Mouse (Mus musculus) thymus, postnatal 10 days (tissue): ENCODE data around the gene Ninl.

ENCODE experiments used
- DNase-seq, 2 experiments: peaks; one replicate each; pipeline ENCODE4 v3.0.0; 2021; ENCODE audit warnings: low spot score in 2 of 2

Gene Ninl

GRCm38 (mm10) chr2:150904936-150905450 lies 134.2 kb downstream of the Ninl start, which contains the start of gene Gins1:
Gene Gins1, plus strand, starts transcription at chr2:150905400.
- no peak for DNase-seq

- DNase-seq: peak; percentile 93 to 96
Measured at GRCm38 (mm10) chr2:150904272-150904935, 134.8 kb downstream of the Ninl start, which contains the start of gene Abhd12. Gene Abhd12, minus strand, starts transcription at chr2:150904741.

DNA sequence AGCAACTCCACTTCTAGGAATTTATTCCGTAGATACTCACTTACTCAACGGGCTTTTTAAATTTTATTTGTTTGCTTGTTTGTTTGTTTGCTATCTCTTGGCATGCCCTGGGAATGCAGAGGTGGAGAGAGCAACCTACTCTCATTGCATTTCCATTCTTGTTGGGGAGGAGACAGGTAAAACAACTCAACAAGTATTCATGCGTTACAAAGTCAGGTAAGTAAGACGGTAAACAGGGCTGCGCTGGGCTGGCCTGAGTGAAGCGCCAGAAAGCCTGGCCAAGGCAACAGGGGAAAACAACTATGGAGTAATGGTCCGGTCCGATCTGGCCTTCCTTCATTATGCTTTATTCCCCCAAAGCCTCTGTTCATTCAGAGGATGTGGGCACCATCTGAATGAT lies 136.8 kb downstream of the Ninl start:
- no peak for DNase-seq

DNA sequence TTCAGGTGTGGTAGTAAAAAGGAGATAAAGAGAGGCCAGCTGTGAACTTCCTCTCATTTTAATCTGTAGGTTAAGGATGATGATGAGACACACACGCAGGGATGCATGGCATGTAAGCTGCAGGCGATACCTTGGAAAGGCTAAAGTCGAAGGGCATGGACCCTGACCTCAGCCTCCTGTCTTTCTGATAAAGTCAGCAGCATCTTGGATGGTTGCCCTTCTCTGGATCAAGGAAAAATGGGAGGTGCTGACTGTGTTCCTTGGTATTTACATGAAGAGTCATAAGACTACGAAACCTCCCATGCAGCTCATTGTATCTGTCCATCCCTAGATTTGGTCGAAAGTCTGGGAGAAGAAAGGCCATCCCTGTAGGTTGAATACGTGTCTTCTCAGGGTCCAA lies 138.8 kb downstream of the Ninl start:
- DNase-seq: no peak

DNA sequence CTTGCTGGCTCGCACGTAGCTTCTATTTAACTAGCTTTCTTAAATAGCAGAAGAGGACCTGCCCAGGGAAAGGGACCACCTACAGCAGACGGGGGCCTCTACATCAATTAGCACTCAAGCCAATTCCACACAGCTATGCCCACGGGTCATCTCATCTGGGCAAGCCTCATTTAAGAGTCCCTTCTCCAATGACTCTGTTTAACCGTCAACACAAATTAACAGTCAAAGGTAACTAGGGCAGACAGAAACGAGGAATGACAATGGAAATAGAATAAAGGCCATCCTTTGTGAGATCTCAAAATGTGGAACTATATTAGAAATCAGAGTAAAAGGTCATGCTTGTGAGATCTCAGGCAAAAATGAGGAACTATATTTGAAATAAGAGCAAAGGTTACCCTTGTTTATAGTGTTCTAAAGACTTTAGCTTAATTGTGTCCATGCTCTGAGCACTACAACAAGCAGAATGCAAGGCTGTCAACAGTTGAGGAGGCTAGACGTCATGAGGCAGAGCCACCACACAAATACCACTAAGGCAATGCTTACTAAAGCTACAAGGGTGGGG lies 143.4 kb downstream of the Ninl start:
- no peak for DNase-seq

GRCm38 (mm10) chr2:150894617-150895267 lies 144.4 kb downstream of the Ninl start:
- no peak for DNase-seq

DNA sequence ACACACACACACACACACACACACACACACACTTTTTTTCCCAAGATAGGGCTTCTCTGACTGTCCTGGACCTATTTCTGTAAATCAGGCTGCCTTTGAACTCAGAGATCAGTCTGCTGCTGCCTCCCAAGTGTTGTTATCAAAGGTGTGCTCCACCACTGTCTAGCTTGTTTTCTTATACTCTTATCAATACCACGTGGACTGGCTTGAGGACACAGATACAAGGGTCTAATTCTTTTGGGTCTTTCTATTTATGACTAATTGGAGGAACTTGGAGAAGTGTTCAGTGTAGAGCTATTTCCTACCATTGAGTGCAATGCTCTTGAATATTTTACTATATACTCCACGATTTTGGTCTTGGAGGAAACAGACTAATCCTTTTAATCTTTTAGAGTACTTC lies 151.8 kb downstream of the Ninl start:
- DNase-seq: no peak

DNA sequence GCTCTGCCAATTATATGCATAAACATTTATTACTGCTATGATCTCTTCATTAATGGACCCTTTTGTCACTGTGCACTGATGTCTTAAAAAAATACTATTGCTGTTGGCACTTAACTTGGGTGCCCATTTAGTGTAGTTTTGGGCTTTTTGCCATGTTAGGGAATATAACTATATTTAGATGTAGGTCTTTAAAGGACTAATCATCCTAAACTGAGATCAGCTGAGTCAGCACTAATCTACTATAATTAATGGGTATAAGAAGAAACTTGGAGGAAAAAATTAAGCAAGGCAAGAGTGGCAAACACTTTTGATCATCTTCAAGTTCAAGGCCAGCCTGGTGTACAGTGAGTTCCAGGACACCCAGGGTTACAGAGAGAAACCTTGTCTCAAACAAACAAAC lies 152.9 kb downstream of the Ninl start:
- no peak for DNase-seq

DNA sequence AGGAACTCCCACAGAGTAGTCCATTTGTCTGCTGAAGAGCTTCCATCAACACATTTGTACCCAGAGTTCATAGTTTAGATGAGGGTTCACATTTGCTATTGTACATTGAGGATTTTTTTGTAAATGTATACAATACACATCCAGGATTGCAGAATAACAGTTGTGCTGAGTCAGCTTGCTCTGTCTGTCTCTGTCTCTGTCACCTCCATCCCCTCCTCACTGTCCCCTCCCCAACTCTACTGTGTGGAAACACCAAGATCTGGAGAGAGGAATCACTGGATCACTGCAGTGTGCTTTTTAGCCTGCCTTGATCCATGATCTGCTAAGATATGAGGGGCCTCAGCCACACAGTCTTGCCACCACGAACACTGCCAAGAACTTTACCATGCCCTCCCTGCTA lies 153.4 kb downstream of the Ninl start:
- DNase-seq: no peak

DNA sequence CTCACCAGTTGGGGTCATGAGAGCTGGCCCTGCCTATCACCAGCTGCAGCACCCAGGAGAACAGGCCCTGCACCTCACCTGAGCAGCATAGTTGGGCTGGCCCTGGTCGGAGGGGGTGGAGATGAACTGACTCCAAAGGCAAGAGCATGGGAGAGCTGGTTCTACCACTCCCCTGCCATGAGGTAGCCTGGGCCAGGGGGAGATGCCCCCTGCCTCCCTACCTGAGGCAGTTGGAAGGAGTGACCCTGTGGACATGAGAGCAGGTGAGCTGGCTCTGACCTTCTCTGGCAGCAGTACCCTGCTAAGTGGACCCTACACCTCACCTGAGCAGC lies 154.4 kb downstream of the Ninl start:
- no peak for DNase-seq
